Mouse (Mus musculus) lung, postnatal 14 days (tissue): ENCODE measurements at regions not wholly inside any gene's neighbourhood (a gene's known extent, or its start where the extent isn't known, plus 50 kb on each side); places are given as distances from the start of the nearest gene placed in this dataset.

Experiments used
- DNase-seq: peaks from one replicate; pipeline ENCODE4 v3.0.0; 2021

DNA sequence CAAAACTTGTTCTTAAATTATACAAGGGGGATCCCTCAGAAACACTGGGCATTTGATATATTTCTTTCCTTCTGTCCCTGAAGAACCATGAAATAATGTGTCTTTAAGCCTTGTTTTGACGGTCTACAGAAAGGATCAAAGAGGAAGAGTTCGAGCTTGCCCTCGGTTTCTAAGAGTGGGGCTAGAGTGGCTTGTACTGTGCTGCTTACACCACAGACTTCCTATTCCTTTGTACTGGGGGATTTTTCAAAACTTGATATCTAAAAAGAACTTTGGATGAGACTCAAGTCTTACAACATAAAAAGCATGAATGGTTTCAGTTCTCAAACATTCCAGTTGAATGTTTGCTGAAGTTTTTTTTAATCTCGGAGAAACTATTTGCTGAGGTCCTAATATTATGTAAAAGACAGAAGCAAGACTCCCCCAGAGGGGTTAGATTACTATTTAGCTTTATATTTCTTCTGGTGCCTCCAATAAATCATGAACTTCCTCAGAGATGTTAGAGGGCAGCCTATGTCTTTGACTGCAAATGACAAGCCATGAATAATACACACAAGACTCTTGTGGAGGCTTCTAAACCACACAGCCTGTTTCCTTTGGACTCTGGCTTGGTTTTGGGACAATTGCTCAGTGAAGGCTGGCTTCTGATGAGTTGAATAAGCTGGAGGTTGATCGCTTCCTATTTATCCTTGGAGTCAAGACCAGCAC lies 352.0 kb upstream of the Smim15 start:
- no peak for DNase-seq

- peak; percentile 23 for DNase-seq
Observed at GRCm38 (mm10) chr13:107688972-107689371, 355.3 kb upstream of the Smim15 start.

DNA sequence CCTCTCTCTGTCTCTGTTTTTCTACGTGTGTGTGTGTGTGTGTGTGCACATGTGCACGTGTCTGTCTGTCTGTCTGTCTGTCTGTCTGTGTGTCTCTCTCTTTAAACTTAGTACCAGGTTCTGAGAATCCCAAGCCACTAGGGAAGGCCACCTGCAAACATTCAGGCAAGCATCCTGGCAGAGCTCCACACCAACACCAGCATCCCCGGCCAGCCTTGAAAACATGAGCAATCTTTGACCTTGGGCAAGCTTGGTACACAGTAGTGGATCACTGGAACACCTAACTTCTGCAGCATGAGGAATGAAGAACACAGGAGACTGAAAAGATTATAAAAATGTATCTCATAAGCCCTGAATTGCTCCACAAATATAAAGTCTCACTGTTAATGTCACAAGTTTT lies 359.0 kb upstream of the Smim15 start:
- no peak for DNase-seq

DNA sequence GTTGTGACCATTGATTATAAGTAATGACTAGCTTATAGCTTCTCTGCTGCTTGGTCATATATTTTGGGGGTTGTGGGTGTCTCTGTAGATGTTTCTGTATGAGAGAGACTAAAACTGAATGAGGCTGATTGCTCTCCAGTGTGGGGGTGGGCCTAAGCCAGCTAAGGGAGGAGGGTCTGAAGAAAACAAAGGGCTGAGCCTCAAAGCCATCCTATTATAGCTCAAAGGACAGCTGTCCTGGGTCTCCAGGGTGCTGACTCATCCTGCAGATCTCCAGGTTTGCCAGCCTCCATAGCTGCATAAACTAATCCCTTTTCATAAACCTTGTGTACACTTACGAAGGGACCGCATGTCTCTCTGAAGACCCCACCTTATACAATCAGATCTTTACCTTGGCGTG lies 360.3 kb upstream of the Smim15 start:
- DNase-seq, result no peak

DNA sequence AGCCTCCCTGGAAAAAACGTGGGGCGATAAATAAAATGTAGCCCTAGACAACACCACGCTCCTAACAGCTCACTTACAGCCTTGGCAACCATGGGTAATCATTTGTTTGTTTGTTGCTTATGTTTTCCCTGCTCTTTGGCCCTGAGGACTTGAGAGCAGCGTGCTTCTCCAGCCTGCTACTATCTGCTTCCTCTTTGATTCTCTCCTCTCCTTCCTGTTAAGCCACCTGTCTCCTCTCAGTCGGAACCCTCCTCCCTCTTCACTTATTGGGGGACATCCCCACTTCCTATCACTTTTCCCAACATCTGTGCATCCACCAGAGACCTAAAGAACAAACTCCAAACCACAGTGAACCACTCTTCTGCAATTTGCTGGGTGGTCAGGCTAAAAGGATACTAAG lies 362.5 kb upstream of the Smim15 start:
- DNase-seq, result no peak

DNA sequence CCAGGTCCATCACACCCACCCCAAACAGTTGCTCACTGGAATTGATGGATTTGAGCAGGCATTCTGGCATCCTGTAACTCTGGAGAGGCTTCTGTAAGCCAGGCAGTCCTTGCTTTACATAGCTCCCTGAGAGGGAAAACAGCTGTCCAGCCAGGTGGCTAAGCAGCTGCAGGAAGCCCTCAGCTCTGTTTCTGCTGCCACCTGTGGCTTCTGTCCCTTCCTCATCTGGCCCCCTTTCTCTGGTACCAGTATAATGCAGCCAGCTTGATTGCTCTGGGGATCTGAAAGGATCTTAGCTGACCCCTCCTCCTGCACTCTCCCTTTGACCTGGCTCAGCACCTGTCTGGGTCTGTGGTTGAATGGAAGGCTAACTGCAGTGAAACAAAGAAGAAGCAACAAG lies 365.4 kb upstream of the Smim15 start:
- no peak for DNase-seq

GRCm38 (mm10) chr13:107677091-107677470 lies 367.2 kb upstream of the Smim15 start:
- peak; percentile 52 for DNase-seq

DNA sequence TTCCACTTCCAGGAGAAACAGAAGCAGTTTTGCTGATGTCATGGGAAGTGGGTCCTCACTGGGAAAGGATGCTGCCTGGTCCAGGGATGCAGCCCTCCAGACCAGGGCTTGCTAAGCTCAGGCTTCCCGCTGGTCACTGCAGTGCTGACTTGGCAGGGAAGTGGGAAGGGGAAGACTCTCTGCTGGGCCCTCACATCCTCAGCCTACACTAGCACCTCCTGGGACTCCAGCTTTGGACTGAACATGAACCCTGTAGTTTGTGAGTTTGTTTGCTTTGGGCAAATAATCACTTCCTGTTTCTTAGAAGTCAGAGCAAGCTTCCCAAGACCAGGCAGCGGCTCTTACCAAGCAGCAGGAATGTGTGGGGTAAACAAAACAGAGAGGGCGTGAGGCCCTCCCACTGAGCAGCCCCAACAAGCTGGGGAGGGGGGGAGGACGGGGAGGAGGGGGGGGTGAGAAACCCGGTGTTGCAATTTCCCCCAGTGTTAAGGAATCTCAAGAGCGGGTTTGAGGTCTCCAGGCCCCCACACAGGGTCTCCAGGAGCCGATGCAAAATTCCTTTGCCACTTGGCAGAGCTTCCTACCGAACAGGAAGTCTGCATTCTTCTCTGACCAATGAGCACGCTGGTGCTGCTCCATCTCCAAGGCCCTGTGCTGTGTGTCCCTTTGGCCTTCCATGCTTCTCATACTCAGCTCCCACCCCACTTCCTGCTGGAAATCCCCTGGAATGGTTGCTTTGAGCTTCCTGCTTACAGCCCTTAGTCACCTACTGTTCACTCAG lies 367.7 kb upstream of the Smim15 start:
- peak; percentile 62 for DNase-seq

- DNase-seq, result no peak
Observed at GRCm38 (mm10) chr13:107672166-107672565, 372.1 kb upstream of the Smim15 start.

- DNase-seq, result no peak
Observed at GRCm38 (mm10) chr13:107668509-107668908, 375.7 kb upstream of the Smim15 start.

GRCm38 (mm10) chr13:107665775-107666174 lies 378.5 kb upstream of the Smim15 start:
- no peak for DNase-seq

GRCm38 (mm10) chr13:107664197-107664596 lies 380.0 kb upstream of the Smim15 start:
- DNase-seq, result no peak

DNA sequence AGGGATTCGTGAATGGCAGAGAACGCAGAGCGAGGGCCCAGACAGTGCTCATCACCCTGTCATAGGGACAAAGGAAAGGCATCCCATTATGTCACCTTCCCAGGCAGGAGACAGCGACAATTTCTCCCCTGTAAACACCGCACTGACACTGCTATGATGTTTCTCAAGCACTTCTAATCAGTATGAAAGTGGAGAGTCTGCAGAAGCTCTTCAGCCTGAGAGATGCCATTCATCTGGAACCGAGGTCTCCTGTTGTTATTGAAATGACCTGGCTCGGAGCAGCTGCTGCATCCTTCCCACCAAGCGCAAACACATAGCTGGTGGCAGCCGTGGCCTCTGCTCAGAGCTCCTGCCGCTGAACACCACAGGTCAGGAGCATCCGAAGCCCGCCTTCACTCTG lies 380.5 kb upstream of the Smim15 start:
- no peak for DNase-seq

DNA sequence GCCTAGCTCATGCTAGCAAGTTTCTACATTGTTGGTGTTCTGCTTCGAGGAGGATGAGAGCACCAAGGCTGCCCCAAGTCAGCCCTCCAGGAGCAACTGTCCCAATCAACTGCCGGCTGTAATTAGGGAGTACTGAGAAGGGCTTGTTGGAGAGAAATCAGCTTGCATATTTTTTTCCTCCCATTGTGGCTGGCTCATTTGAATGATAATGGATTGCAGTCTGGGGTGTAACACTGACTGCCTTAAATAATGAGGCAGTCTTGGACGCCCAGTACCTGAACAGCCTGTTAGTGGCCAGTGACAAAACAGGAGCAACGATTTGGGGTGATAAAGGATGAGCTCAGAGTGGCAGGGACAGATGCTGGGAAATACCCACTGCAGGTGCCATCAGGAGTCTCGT lies 382.8 kb upstream of the Smim15 start:
- no peak for DNase-seq

DNA sequence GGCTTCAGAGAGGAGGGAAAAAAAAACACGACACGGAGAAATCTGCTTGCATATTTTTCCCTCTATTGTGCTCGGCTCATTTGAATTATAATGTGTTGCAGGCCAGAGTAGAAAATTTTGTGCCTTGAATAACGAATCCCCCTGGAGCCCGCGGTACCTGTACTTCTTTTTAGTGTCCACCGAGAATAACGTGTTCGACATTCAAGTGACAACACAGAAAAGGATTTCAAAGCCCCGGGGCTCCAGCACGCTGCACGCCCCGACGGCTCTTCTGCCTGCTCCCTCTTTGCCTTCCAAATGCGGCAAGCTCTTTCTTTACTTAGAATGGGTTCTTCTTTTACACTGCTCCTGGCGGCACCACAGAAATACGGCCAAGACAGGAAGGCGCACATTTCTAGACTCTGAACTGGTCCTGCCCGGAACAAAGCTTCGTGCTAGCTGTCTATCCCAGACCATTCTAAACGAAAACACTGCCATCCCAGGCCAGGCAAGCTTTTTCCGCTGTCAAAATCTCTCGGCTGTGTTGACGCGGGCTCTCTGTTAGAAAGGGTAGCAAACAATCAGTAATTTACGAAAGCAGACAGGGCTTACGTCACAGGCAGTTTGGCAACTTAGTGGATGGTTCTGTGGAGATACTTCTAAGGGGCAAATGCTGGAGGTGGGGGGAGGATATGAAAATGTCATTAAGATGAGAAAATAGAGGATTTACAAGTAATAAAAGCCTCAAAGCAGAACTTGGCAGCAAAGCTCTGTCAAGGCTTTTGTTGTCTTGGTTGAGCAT lies 398.2 kb upstream of the Smim15 start:
- DNase-seq, result peak; percentile 39

DNA sequence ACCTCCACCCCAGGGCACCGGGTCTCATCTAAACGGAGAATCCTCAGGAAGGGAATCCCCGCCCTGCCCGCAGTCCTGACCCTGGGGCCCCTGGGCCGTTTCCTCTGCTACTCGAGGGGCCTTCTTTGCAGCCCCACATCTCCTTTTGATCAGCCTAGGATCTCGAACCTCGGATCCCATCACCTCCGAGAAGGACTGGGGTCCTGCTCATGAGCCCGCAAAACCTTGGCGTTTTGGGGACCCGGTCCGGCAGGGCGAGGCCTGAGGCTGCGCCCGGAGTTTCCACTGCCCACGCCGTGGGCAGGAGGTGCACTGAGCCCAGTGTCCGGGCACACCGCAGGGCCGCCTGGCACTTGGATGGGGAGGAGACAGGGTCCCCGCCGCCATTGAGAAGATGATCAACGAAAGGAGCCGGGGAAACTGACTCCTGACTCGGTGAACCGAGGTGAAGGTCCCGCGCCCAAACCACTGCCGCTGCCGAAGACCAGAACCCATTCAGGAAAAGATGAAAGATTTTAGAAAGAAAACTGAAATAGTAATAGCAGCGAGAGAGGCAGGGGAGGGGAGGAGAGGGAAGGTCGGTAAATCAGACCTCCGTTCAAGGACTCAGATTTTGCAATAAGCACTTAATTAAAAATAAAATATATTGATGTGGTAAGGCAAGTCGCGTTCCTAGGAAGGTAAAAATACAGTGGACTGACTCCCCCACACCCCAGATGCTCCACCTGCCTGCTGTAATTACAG lies 399.0 kb upstream of the Smim15 start:
- peak; percentile 19 for DNase-seq

DNA sequence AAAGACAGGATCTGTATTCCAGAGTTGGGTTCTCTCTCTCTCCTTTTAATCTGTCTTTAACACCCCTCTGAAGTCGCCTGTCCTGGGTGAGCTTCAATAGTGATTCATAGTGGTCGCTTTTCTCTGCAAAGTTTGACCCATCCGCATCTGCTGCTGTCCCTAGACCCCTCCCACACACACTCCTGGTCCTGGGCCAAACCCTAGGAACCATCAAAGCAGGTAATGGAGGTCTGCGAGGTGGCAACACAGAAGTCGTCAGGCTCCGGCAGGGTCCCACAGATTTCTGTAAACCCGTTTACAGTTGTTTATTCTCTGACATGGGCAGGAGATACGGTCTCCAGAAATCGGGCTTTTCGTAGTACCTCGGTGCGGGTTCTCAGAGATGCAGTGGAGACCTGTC lies 399.5 kb upstream of the Smim15 start:
- DNase-seq, result no peak

GRCm38 (mm10) chr13:107641926-107642657 lies 402.2 kb upstream of the Smim15 start:
- DNase-seq, result peak; percentile 48

DNA sequence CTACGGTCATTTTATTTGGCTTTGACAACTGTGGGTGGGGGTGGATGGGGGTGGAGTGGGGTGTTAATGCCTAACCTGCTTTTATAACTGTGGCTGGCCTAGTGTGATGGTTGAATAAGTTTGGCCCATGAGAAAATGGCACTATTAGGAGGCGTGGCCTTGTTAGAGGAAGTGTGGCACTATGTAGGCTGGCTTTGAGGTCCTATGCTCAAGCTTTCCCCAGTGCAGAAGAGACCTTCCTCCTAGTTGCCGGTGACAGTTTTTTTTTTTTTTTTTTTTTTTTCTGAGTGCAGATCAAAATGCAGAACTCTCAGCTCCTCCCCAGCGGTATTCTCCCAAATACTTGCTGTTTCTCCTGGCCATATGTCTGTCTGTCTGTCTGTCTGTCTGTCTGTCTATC lies 404.6 kb upstream of the Smim15 start:
- no peak for DNase-seq

DNA sequence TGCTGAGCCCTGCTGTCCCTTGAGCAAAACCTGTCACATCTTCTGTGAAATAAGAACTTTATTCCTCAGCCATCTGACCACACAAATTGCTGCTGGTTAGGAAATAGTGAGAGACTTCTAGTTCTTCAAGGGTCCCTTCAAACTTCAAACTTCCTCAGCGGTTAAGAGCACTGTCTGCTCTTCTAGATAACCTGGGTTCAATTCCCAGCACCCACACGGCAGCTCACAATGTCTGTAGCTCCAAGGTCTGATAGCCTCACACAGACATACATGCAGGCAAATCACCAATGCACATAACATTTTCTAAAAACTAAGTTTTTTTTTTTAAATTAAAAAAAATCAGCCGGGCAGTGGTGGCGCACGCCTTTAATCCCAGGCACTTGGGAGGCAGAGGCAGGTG lies 407.0 kb upstream of the Smim15 start:
- DNase-seq, result no peak

GRCm38 (mm10) chr13:107635114-107635513 lies 409.1 kb upstream of the Smim15 start:
- DNase-seq, result no peak

DNA sequence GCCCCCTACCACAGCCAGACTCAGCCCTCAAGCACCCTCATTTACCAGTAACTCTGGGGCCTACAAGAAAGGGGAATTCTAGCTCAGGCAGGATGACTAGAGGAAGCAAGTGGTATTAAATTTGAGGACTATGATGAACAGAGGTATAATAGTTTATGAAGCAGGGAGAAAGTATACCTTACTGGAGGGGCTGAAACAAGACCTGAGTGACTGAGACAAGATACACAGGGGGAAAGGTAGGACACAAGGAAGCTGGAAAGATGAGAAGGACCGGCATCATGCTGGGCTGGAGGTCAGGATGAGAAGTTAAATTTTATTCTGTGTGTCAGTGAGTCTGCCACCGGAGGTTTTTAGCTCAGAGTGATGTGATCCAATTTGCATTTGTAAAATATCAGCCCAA lies 417.2 kb upstream of the Smim15 start:
- DNase-seq, result no peak
